Mouse (Mus musculus): ENCODE results near the gene Dag1.
A peak's percentile ranks its signal among the peaks of the same experiment; 100 is the strongest.
"Not testable (repeated sequence)": the region's sequence is repeated elsewhere in the genome, so short reads cannot be mapped to it uniquely, and the experiment has no call there.

Gene Dag1

DNA sequence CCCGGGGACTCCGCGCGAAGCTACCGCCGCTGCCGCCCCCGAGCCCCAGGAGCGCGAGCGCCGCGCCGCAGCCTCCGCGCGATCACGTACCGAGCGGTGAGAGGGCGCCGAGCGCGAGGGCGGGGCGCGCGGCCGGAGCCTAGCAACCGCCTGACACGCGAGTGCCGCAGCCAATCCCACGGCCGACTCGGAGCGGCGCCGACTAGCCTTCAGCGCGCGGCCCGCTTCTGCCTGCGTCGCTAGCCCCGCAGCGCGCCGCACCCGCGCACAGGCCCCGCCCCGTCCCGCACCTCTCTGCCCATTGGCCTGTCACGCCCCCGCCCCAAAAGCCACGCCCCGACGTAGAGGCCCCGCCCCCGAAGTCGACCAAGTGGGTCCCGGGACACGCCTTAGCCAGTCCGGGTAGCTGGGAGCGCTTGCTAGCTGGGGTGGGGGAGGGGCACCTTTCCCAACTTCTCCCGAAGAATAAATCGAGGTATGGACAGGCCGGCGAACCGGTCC lies at the start of gene Dag1:
Gene Dag1 (minus strand): TSS at position 269 of the 501 bp plus-strand sequence.
- DNase-seq (ENCODE audit: low spot score in 2 of 2) = peak; percentile 99

DNA sequence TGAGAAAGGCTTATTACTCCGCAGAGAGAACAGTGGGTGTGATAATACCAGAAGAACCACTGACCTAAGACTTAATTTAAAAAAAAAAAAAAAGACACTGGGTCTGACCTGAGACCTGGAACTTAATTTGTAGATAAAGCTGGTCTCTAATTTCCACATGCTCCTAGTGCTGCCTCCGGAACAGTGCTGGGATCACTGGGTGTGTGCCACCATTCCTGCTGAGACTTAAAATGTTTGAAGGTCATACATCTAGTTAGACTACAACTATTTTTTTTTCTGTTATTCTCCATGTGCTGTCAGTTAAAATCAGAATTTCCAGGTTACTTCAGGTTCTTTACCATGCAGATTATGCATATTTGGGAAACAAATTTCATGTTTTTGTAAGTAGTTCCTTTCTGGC lies 44.4 kb upstream of the Dag1 start:
- DNase-seq (ENCODE audit: low spot score in 2 of 2) = no peak

DNA sequence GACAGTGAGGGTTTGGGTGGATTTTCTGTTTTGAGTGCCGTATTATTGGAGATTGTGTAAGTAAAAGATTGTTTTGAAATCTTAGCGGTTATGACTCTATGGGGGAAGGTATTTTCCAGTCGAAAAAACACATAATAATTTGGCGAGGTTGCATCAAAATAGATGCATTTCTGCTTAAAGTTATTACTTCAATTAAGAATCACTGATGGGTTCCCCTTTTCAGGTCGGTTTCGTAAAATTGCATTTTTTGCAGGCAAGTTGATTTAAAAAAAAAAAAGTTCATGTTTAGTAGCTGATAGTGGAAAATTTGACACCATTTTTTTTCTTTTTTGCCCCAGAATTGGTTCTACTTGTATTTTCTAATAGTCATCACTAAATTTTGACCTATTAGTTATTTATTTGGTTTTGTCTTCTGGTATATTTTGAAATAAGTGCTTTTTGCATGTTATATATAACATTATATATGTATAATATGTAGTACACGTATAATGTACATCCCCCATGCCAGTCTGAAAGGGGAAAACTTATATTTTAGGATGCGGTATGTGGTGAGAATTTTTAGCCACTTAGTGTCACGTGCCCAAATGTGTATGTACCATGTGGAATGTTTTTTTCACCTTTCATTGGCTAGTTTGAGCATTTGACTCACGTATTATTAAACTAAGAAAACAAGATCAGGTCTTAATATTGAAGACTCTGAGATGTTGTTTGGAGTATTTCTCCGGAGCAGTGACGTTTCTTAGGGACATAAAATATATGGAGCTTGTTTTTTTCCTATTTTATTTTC lies 43.5 kb upstream of the Dag1 start:
- DNase-seq (ENCODE audit: low spot score in 2 of 2) = no peak

DNA sequence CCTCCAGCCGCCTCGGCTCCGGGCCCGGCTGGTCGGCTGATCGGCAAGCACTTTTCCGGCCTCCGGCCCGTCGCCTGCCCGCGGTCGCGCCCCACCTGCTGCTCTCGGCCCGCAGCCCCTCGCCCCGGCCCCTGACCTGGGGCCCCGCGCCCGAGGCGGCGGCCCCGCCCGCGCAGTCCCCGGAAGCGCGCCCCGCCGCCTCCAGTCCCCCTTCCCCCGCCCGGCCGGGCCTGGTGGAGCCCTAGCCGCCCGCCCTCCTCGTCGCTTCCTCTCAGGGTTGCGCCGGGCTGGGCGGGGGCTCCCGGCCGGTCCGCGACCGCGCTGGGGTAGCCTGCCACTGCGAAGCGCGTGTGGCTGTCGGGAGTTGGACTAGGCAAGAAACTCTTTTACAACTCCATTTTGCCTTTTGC lies 42.8 kb upstream of the Dag1 start:
- peak; percentile 65 to 80 for DNase-seq (ENCODE audit: low spot score in 2 of 2)

DNA sequence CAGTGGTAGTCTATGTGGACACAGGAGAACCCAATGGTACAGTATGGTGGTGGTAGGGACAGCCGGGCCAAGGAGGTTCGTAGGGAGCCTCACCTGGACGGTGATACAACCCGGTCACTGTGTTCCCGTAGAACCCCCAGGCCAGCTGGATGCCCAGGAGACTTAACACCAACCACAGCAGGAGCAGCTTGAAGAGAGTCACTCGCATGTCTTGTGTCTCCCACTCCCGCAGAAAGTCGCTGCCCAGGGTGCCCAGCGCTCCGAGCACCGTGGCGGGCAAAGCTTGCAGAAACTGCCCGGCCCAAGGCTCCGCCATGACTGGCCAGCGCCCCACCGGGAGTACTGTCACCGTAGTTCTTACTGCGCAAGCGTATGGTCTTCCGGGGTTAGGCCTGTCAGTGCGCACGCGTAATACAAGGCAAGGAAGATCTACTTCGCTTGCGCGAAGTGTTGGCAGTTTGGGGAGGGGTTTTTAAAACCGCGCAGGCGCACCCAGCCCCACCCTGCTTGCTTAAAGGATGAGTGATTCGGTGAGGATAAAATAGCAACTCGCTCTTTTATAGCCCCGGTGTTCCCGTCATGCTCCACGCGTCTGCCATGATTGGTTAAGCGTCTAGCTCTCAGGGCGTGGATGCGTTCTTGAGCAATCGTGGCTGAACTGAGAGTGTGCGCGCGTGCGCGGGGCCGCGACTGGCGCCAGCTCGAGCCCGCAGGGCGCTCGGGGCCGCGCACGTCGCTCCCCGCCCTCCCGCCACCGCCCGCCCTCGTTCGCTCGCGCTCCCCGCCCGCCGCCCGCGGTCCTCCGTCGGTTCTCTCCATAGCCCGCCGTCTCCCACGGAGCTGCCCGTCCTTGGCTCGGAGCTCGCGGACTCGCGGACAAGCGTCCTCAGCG lies 42.1 kb upstream of the Dag1 start, which contains the start of the genes Rhoa and Tcta:
Gene Rhoa (plus strand): TSS at position 501 of the 892 bp plus-strand sequence.
Gene Tcta (minus strand): TSS at position 532 of the 892 bp plus-strand sequence.
- peak; percentile 95 to 98 for DNase-seq (ENCODE audit: low spot score in 2 of 2)

DNA sequence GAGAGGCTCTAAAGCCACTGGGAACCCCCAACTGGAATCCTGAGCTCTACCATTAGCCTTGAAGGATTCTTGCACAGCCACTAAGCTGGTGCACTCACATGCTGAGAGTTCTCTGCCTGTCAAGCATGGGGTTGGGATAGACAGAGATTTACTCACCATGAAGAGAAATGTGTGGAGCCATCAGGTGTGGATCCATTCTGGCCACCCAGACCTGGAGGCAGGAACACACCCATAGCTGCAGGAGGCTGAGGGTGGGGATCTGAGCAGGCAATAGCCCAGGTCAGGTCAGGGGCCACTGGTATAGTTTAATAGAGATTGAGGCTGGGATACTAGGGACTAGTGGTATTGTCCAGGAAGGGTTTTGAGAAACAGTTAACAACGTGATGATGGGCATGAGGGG lies 41.4 kb upstream of the Dag1 start:
- no peak for DNase-seq (ENCODE audit: low spot score in 2 of 2)

DNA sequence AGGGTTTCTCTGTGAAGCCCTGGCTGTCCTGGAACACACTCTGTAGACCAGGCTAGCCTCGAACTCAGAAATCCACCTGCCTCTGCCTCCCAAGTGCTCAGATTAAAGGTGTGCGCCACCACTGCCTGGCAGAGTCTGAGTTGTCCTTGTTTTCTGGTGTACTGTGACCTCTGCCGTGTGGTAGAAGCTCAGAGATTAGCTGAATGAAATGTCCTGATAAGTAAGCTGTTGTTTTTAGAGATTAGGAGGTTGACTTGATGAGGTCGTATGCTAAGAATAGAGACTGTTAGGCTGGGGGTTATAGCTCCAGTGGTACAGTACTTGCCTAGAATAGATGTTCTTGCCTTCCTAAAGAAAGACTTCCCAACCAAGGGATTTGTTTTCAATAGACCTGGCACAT lies 41.0 kb upstream of the Dag1 start:
- DNase-seq (ENCODE audit: low spot score in 2 of 2) = no peak

DNA sequence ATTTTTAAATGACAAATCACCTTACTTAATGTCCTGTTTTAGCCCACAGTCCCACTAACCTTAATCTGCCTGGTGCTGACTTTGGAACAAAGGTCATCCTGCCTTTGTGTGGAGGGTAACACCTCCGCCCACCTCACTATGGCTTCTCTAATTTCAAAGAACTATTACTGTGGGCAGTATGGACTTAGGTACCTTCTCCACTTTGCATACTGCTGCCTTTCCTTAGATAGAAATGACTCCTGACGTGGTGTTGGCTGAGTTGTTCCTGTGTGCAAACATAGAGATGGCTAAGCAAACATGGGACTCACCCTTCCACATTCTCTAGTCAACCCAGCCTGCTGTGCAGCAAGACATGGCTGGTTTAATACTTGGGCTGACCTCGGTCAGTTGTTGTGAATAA lies 38.1 kb upstream of the Dag1 start:
- DNase-seq (ENCODE audit: low spot score in 2 of 2) = peak; percentile 35 to 39

DNA sequence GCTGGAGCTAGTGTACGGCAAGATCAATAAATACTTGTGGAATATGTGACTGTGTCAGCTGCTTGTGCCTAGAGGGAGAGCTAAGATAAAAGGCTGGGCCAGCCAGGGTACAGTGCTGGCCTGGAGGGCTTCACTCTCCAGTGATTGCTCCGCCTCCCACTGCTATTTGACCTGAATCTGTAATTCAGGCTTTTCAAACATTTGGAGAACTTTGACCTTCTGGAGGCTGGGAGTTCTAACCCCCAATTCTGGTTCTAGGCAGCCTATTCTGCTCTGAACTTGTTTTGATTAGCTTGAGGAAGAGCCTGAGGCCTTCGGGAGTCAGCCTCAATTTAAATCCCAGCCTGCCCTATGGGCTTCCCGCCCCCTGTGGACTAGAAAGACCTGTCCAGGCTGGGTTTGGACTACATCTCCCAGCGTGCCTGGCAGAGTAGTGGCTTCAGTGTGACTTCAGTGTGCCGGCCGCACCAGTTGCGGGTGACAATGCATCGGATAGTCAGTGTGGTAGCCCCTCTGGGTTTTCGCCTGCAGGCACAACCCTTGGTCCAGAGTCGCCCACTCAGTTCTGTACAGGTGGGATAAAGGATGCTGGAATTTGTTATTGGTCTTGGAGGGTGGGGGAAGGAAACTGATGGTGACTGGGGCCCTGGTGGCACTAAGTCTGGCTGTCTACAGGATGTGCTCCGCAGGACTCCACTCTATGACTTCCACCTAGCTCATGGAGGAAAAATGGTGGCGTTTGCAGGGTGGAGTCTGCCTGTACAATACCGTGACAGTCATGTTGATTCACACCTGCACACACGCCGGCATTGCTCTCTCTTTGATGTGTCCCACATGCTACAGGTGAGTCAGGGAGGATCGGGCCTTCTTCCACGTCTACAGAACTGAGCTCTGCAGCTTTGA lies 32.9 kb upstream of the Dag1 start, which contains the start of gene Amt:
Gene Amt (plus strand): TSS at position 401 of the 903 bp plus-strand sequence.
- DNase-seq (ENCODE audit: low spot score in 2 of 2) = peak; percentile 51 to 56

DNA sequence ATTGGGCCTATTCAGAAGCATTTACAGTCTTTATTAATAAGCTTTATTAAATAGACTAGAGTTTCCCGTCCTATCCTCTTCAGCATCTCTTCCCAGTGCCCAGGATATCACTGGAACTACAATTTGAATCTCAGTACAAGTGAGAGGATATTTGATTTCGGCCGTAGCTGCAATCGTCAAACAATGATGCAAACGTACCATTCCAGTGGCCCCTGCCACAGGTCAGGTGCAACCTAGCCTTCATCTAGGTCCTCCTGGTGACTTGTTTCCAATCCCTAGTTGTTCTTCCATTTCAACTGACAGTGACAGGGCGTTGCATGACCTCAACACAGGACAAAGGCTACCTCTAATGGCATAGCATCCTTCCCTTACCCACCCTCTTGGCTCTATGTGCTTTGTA lies 27.0 kb upstream of the Dag1 start:
- DNase-seq (ENCODE audit: low spot score in 2 of 2) = no peak

DNA sequence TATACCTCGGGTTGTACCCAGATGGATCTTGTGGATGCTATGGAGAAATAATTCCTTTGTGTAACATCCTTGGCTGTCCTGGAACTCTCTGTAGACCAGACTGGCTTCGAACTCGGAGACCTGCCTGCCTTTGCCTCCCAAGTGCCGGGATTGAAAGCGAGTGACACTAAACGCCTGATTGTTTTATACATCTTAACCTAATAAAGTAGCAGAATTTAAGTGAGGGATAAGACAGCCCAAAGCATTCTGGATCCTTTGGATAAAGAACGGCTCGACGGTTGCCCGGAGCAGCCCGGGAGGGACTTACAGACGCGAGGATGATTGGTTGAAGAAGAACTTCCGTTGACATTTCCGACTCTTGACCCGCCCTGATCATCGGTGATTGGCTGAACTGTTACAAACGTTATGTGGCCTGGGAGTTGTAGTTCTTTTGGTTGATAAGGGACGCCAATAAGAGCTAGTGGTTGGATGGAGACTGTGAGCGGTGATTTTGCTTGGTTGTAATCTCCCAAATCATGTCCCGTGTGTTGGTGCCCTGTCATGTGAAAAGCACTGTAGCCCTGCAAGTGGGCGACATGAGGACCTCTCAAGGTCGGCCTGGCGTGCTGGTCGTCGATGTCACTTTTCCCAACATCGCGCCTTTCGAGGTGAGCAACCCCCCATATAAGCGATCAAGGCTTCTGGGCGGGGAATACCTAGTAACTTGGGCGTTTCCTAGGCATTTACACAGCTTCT lies 26.4 kb upstream of the Dag1 start, which contains the start of gene Nicn1:
Gene Nicn1 (plus strand): TSS at position 414 of the 735 bp plus-strand sequence.
- peak; percentile 84 to 90 for DNase-seq (ENCODE audit: low spot score in 2 of 2)

DNA sequence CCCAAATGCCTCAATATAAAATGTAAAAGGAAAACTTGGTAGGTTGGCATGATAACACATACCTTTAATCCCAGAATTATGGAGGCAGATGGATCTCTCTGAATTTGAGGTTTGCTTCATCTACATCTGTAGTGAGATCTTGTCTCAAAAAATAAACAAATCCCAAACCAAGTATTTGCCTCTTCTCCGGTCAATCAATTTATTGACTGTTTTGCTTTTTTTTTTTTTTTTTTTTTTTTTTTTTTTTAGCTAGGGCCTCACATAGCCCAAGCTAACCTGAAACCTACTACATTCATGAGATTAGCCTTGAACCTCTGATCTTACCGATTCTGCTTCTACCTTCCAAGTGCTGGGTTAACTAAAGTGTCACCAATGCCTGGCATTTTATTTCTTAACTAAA lies 25.6 kb upstream of the Dag1 start:
- DNase-seq (ENCODE audit: low spot score in 2 of 2) = no peak

DNA sequence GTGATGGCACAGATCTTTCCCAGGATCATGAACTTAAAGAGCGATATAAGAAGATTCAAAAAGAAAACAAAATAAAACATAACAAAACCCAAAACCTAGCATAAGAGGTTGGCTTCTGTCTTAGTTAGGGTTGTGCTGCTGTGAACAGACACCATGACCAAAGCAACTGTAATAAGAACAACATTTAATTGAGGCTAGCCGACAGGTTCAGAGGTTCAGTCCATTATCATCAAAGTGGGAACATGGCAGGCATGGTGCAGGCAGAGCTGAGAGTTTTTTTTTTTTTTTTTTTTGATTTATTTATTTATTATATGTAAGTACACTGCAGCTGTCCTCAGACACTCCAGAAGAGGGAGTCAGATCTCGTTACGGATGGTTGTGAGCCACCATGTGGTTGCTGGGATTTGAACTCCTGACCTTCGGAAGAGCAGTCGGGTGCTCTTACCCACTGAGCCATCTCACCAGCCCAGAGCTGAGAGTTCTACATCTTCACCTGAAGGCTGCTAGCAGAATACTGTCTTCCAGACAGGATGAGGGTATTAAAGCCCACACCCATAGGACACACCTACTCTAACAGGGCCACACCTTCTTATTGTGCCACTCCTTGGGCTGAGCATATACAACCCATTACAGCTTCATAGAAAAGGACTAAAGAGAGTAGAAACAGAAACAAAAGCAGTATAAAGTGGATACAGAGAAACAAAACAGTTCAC lies 23.9 kb upstream of the Dag1 start:
- DNase-seq (ENCODE audit: low spot score in 2 of 2) = not testable (repeated sequence)

DNA sequence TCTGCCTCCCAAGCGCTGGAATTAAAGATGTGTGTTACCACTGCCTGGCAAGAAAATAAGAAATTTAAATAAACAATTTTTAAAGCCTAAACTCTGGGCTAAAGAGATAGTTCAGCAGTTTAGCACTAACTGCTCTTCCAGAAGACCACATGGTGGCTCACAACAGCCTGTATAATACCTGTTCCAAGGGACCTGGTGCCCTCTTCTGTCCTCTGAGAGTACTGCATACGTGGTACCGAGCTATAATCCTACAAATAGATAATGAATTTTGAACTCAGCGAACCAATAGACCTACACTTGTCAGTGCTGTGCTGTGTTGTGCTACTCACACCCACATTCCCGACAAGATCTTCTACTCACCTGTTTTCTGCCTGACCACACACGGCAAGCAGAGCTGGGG lies 20.7 kb upstream of the Dag1 start:
- DNase-seq (ENCODE audit: low spot score in 2 of 2) = peak in 1 of 2 experiments; percentile 67

DNA sequence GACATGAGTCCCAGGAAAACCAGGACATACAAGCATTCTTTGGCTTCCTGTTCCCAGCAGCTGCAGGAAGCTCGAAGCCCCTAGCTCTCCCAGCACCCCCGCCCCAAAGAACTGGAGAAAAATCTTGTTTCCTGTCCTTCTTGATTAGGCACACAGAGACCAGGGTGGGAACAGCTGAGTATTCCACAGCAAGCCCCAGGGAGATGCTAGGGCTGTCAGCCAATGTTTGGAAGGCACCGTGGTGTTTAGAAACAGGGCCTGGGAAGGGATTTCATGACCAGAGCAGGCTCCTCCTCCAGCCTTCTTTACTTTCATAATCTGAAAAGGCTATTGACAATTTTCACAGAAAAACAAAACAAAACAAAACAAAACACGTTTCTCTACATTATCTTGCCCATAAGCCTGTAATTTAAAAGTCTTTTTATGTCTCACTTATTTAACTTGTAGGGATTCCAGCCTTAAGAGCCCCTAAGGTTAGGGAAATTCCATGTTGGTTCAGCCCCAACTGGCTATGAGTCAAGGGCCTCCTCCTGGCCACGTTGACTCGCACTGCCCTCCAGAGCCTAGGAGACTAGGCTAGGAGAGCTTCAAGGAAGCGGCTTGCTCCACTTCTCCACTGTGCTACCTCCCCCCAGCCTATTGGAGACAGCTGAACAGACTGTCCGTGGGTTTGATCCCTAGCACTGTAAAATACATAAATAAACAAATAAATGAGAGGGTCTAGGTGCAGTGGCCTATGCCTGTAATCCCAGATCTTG lies 16.5 kb upstream of the Dag1 start:
- DNase-seq (ENCODE audit: low spot score in 2 of 2) = peak in 1 of 2 experiments; percentile 84

DNA sequence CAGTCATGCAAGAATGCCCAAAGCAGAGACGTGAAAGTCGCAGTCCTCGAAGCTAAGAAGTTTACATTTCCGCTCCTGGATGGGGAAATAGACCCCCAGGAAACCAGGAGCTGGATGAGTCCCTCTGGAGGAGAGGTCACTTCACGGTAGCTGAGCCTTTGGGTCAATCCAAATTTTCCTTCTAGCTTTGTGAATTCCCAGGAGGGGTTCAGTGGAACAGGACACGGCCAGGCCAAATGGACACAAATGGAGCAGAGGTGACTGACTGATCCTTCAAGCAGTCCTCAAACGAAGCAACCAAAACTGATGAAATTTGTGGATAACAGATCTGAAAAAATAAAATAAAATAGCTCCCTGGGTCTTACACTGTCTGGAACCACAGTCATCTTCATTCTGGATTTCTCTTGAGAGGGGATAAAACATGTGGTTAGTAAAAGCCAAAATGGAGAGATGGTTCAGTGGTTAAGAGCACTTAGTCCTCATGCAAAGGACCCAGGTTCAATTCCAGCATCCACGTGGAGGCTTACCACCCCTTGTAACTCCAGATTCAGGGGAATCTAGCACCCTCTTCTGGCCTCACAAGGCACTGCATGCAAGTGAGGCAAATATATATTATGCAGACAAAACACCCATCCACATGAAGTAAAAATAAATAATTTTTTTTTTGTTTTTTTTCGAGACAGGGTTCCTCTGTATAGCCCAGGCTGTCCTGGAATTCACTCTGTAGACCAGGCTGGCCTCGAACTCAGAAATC lies 15.1 kb upstream of the Dag1 start:
- no peak for DNase-seq (ENCODE audit: low spot score in 2 of 2)

DNA sequence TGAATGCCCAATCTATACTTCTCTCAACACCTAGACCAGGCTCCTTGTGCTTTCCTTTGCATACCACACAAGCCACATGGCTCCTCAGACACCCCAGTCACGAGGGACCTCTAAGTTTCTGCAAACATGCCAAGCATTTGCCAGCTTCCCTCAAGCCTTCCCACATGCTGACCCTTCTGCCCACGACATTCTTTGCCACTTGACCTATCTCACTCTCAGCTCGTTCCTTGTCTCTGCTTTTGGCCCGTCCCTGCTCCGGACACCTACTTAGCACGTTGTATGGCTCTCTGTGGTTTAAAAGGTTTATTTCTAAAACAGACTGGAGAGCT lies 11.5 kb upstream of the Dag1 start:
- no peak for DNase-seq (ENCODE audit: low spot score in 2 of 2)

Measured in urinary bladder, postnatal 36 days (tissue).